Mouse (Mus musculus): ENCODE measurements at regions not wholly inside any gene's neighbourhood (a gene's known extent, or its start where the extent isn't known, plus 50 kb on each side); places are given as distances from the start of the nearest gene placed in this dataset.

GRCm38 (mm10) chr14:74464027-74464682, 176.5 kb upstream of the Htr2a start:
- no peaks in the 10 kb centered on the region for H3K27me3 ChIP-seq (replicated peaks)
- H3K4me1 ChIP-seq = no peaks in the 10 kb centered on the region
- no peak overlapping the region for H3K4me2 ChIP-seq
- H3K4me3 ChIP-seq (replicated peaks) = no peak overlapping the region
- H3K9ac ChIP-seq (replicated peaks) = no peak overlapping the region
- WGBS = 52% methylated on average over 2 of the region's 2 CpGs
- no peak for ATAC-seq (ENCODE audit: low FRiP score)
- H3K36me3 ChIP-seq = no peaks in the 10 kb centered on the region
- H3K27ac ChIP-seq (replicated peaks) = no peak overlapping the region
- H3K9me3 ChIP-seq (replicated peaks) = no peaks in the 10 kb centered on the region

- Histone ChIP-seq H3K4me3 (replicated peaks) (no peak overlapping the region), H3K27ac (replicated peaks) (no peak overlapping the region), H3K27me3 (replicated peaks) (no peaks in the 10 kb centered on the region), H3K4me2 (no peak overlapping the region), H3K9me3 (replicated peaks) (no peaks in the 10 kb centered on the region), H3K36me3 (no peaks in the 10 kb centered on the region), H3K9ac (replicated peaks) (no peak overlapping the region), H3K4me1 (no peaks in the 10 kb centered on the region)
- no peak for ATAC-seq (ENCODE audit: low FRiP score)
These were observed 145.1 kb upstream of the Htr2a start for GRCm38 (mm10) chr14:74495504-74495903.

GRCm38 (mm10) chr14:74511521-74511920, 129.1 kb upstream of the Htr2a start:
- H3K27me3 ChIP-seq (replicated peaks) = no peaks in the 10 kb centered on the region
- WGBS = 63% methylated on average over 2 of the region's 2 CpGs
- no peaks in the 10 kb centered on the region for H3K36me3 ChIP-seq
- H3K27ac ChIP-seq (replicated peaks) = no peak overlapping the region
- no peak for ATAC-seq (ENCODE audit: low FRiP score)
- no peak overlapping the region for H3K9ac ChIP-seq (replicated peaks)
- no peaks in the 10 kb centered on the region for H3K4me1 ChIP-seq
- no peak overlapping the region for H3K4me3 ChIP-seq (replicated peaks)
- H3K9me3 ChIP-seq (replicated peaks) = no peaks in the 10 kb centered on the region
- H3K4me2 ChIP-seq = no peak overlapping the region

- no peaks in the 10 kb centered on the region for H3K4me1 ChIP-seq
- no peak for ATAC-seq (ENCODE audit: low FRiP score)
- H3K9me3 ChIP-seq (replicated peaks) = no peaks in the 10 kb centered on the region
- H3K27me3 ChIP-seq (replicated peaks) = no peaks in the 10 kb centered on the region
- H3K36me3 ChIP-seq = no peaks in the 10 kb centered on the region
- no peak overlapping the region for H3K4me3 ChIP-seq (replicated peaks)
- WGBS = 88% methylated on average over 3 of the region's 3 CpGs
- no peak overlapping the region for H3K4me2 ChIP-seq
- no peak overlapping the region for H3K9ac ChIP-seq (replicated peaks)
- no peak overlapping the region for H3K27ac ChIP-seq (replicated peaks)
These were observed 124.2 kb upstream of the Htr2a start for GRCm38 (mm10) chr14:74516451-74516850.

- no peak for ATAC-seq (ENCODE audit: low FRiP score)
These were observed 121.1 kb upstream of the Htr2a start for GRCm38 (mm10) chr14:74519531-74519930.

GRCm38 (mm10) chr14:74521669-74522068, 119.0 kb upstream of the Htr2a start:
- Histone ChIP-seq H3K4me3 (replicated peaks) (no peak overlapping the region), H3K36me3 (no peaks in the 10 kb centered on the region), H3K27me3 (replicated peaks) (no peaks in the 10 kb centered on the region), H3K9me3 (replicated peaks) (no peaks in the 10 kb centered on the region), H3K4me2 (no peak overlapping the region), H3K4me1 (no peaks in the 10 kb centered on the region), H3K27ac (replicated peaks) (no peak overlapping the region), H3K9ac (replicated peaks) (no peak overlapping the region)
- WGBS = 87% methylated on average over 3 of the region's 3 CpGs
- no peak for ATAC-seq (ENCODE audit: low FRiP score)

More at GRCm38 (mm10) chr14:74519531-74519930, 121.1 kb upstream of the Htr2a start:
- H3K36me3 ChIP-seq = no peaks in the 10 kb centered on the region
- no peak overlapping the region for H3K27ac ChIP-seq (replicated peaks)
- H3K9ac ChIP-seq (replicated peaks) = no peak overlapping the region
- 68% methylated on average over 6 of the region's 6 CpGs for WGBS
- H3K4me1 ChIP-seq = no peaks in the 10 kb centered on the region
- no peaks in the 10 kb centered on the region for H3K9me3 ChIP-seq (replicated peaks)
- no peak overlapping the region for H3K4me2 ChIP-seq
- no peak overlapping the region for H3K4me3 ChIP-seq (replicated peaks)
- no peaks in the 10 kb centered on the region for H3K27me3 ChIP-seq (replicated peaks)

- H3K27me3 ChIP-seq (replicated peaks) = no peaks in the 10 kb centered on the region
These were observed 113.4 kb upstream of the Htr2a start for GRCm38 (mm10) chr14:74527246-74527645.

GRCm38 (mm10) chr14:74529368-74529951, 111.2 kb upstream of the Htr2a start:
- Histone ChIP-seq H3K4me1 (no peaks in the 10 kb centered on the region), H3K4me3 (replicated peaks) (no peak overlapping the region), H3K9me3 (replicated peaks) (no peaks in the 10 kb centered on the region), H3K27ac (replicated peaks) (no peak overlapping the region), H3K27me3 (replicated peaks) (no peaks in the 10 kb centered on the region), H3K9ac (replicated peaks) (no peak overlapping the region), H3K36me3 (no peaks in the 10 kb centered on the region), H3K4me2 (no peak overlapping the region)
- peak; percentile 50 for ATAC-seq (ENCODE audit: low FRiP score)
- WGBS = 32% methylated on average over 7 of the region's 7 CpGs

More at GRCm38 (mm10) chr14:74527246-74527645, 113.4 kb upstream of the Htr2a start:
- Histone ChIP-seq H3K36me3 (no peaks in the 10 kb centered on the region), H3K4me1 (no peaks in the 10 kb centered on the region), H3K4me3 (replicated peaks) (no peak overlapping the region), H3K9ac (replicated peaks) (no peak overlapping the region), H3K4me2 (no peak overlapping the region), H3K27ac (replicated peaks) (no peak overlapping the region), H3K9me3 (replicated peaks) (no peaks in the 10 kb centered on the region)
- no peak for ATAC-seq (ENCODE audit: low FRiP score)
- WGBS = 64% methylated on average over 4 of the region's 4 CpGs

GRCm38 (mm10) chr14:74538187-74538586, 102.5 kb upstream of the Htr2a start:
- Histone ChIP-seq H3K9ac (replicated peaks) (no peak overlapping the region), H3K4me2 (no peak overlapping the region), H3K27me3 (replicated peaks) (no peaks in the 10 kb centered on the region), H3K9me3 (replicated peaks) (no peaks in the 10 kb centered on the region), H3K27ac (replicated peaks) (no peak overlapping the region), H3K36me3 (no peaks in the 10 kb centered on the region), H3K4me3 (replicated peaks) (no peak overlapping the region), H3K4me1 (no peaks in the 10 kb centered on the region)
- no peak for ATAC-seq (ENCODE audit: low FRiP score)
- 94% methylated on average over 2 of the region's 2 CpGs for WGBS

- Histone ChIP-seq H3K4me2 (no peak overlapping the region), H3K36me3 (no peaks in the 10 kb centered on the region), H3K4me1 (no peaks in the 10 kb centered on the region), H3K27ac (replicated peaks) (no peak overlapping the region), H3K27me3 (replicated peaks) (no peaks in the 10 kb centered on the region), H3K9me3 (replicated peaks) (no peaks in the 10 kb centered on the region), H3K9ac (replicated peaks) (no peak overlapping the region), H3K4me3 (replicated peaks) (no peak overlapping the region)
- ATAC-seq (ENCODE audit: low FRiP score) = no peak
- WGBS = 84% methylated on average over 3 of the region's 3 CpGs
These were observed 96.6 kb upstream of the Htr2a start for GRCm38 (mm10) chr14:74544028-74544427.

GRCm38 (mm10) chr14:74551091-74551490, 89.5 kb upstream of the Htr2a start:
- WGBS = 96% methylated on average over 2 of the region's 2 CpGs
- H3K4me1 ChIP-seq = no peaks in the 10 kb centered on the region
- H3K36me3 ChIP-seq = no peaks in the 10 kb centered on the region
- H3K4me2 ChIP-seq = no peak overlapping the region
- H3K4me3 ChIP-seq (replicated peaks) = no peak overlapping the region
- no peaks in the 10 kb centered on the region for H3K9me3 ChIP-seq (replicated peaks)
- H3K27ac ChIP-seq (replicated peaks) = no peak overlapping the region
- no peak overlapping the region for H3K9ac ChIP-seq (replicated peaks)
- H3K27me3 ChIP-seq (replicated peaks) = no peaks in the 10 kb centered on the region
- ATAC-seq (ENCODE audit: low FRiP score) = no peak

- 54% methylated on average over 1 of the region's 1 CpGs for WGBS
- no peaks in the 10 kb centered on the region for H3K36me3 ChIP-seq
- H3K4me1 ChIP-seq = no peaks in the 10 kb centered on the region
- H3K4me2 ChIP-seq = no peak overlapping the region
- no peaks in the 10 kb centered on the region for H3K27me3 ChIP-seq (replicated peaks)
- H3K9ac ChIP-seq (replicated peaks) = no peak overlapping the region
- no peak for ATAC-seq (ENCODE audit: low FRiP score)
- no peak overlapping the region for H3K27ac ChIP-seq (replicated peaks)
- no peak overlapping the region for H3K4me3 ChIP-seq (replicated peaks)
- H3K9me3 ChIP-seq (replicated peaks) = no peaks in the 10 kb centered on the region
These were observed 87.0 kb upstream of the Htr2a start for GRCm38 (mm10) chr14:74553636-74554035.

All from neural tube, embryonic 15.5 days (tissue).